Mouse (Mus musculus): ENCODE measurements around the gene Eef1e1.

- TF ChIP-seq CTCF (IDR thresholded peaks at IDR 0.05; ENCODE audit: low read depth): no peak
- no peak for TF ChIP-seq EP300 (optimal IDR thresholded peaks at IDR 0.05)
Measured at GRCm38 (mm10) chr13:38690845-38691244, 32.0 kb upstream of the Eef1e1 start.

Measured in stomach, postnatal 0 days (tissue).